Mouse (Mus musculus) myocyte (in vitro differentiated cells): ENCODE data around the gene Tuba1c.
A peak's percentile ranks its signal among the peaks of the same experiment; 100 is the strongest.

Source experiments
- CEBPB ChIP-seq: IDR thresholded peaks from 2 replicates; pipeline ENCODE4 v1.6.1; 2011; ENCODE audit warnings: mild to moderate bottlenecking, moderate library complexity; ENCODE audit not compliant: poor library complexity, insufficient read depth, severe bottlenecking
- E2F4 ChIP-seq: IDR thresholded peaks from one replicate; pipeline ENCODE4 v1.6.1; 2011; ENCODE audit warnings: mild to moderate bottlenecking, control low read depth, moderate library complexity; ENCODE audit not compliant: insufficient read depth
- MAX ChIP-seq: IDR thresholded peaks from one replicate; pipeline ENCODE4 v1.6.1; 2011; ENCODE audit warnings: low read depth, mild to moderate bottlenecking, control low read depth
- MYOD1 ChIP-seq, 3 experiments: IDR thresholded peaks; one replicate each; pipeline ENCODE4 v1.6.1; 2011; ENCODE audit warnings: control low read depth in 2 of 3, low read depth in 2 of 3, mild to moderate bottlenecking in 2 of 3, moderate library complexity in 1 of 3; ENCODE audit not compliant: insufficient read length in 2 of 3, control insufficient read depth in 1 of 3
- MYOG ChIP-seq, 3 experiments: IDR thresholded peaks; one replicate each; pipeline ENCODE4 v1.6.1; 2011; ENCODE audit warnings: control low read depth in 2 of 3, low read depth in 2 of 3, mild to moderate bottlenecking in 2 of 3; ENCODE audit not compliant: insufficient read length in 2 of 3, control insufficient read depth in 1 of 3, insufficient read depth in 1 of 3
- POLR2A ChIP-seq: IDR thresholded peaks from one replicate; pipeline ENCODE4 v1.6.1; 2011; ENCODE audit warnings: low read depth, mild to moderate bottlenecking, control low read depth, moderate library complexity; ENCODE audit not compliant: insufficient read length
- POLR2AphosphoS2 ChIP-seq: IDR thresholded peaks from one replicate; pipeline ENCODE4 v1.6.1; 2011; ENCODE audit warnings: low read depth, control low read depth; ENCODE audit not compliant: insufficient read length
- REST ChIP-seq: IDR thresholded peaks from one replicate; pipeline ENCODE4 v1.6.1; 2011; ENCODE audit warnings: mild to moderate bottlenecking, control low read depth, moderate library complexity; ENCODE audit not compliant: insufficient read depth, insufficient read length
- SRF ChIP-seq: IDR thresholded peaks from one replicate; pipeline ENCODE4 v1.6.1; 2011; ENCODE audit warnings: low read depth; ENCODE audit not compliant: control insufficient read depth, insufficient read length
- TCF12 ChIP-seq: IDR thresholded peaks from one replicate; pipeline ENCODE4 v1.6.1; 2011; ENCODE audit warnings: mild to moderate bottlenecking, control low read depth; ENCODE audit not compliant: poor library complexity, insufficient read depth, severe bottlenecking
- TCF3 ChIP-seq: IDR thresholded peaks from one replicate; pipeline ENCODE4 v1.6.1; 2011; ENCODE audit warnings: low read depth, control low read depth; ENCODE audit not compliant: insufficient read length
- USF1 ChIP-seq: IDR thresholded peaks from one replicate; pipeline ENCODE4 v1.6.1; 2011; ENCODE audit warnings: low read depth, mild to moderate bottlenecking, control low read depth, moderate library complexity

- TF ChIP-seq POLR2A (peak; percentile 25), MYOD1 (IDR thresholded peaks at IDR 0.05; ENCODE audit: control insufficient read depth in 1 of 3, insufficient read length in 2 of 3, low read depth in 2 of 3) (peak; percentile 89 to 98 (median 96)), CEBPB (no peak), REST (no peak), E2F4 (no peak), MAX (peak; percentile 85), TCF3 (peak; percentile 70), MYOG (IDR thresholded peaks at IDR 0.05; ENCODE audit: control insufficient read depth in 1 of 3, insufficient read depth in 1 of 3, insufficient read length in 2 of 3, low read depth in 2 of 3) (peak; percentile 69 to 99 (median 97)), USF1 (peak; percentile 90), POLR2AphosphoS2 (no peak), SRF (peak; percentile 8), TCF12 (peak; percentile 95)
Observed at GRCm38 (mm10) chr15:98987077-98987630, 42.5 kb upstream of the Tuba1c start.
